18 mouse cellular contexts compared by ENCODE assay signal in the genomic region with DNA sequence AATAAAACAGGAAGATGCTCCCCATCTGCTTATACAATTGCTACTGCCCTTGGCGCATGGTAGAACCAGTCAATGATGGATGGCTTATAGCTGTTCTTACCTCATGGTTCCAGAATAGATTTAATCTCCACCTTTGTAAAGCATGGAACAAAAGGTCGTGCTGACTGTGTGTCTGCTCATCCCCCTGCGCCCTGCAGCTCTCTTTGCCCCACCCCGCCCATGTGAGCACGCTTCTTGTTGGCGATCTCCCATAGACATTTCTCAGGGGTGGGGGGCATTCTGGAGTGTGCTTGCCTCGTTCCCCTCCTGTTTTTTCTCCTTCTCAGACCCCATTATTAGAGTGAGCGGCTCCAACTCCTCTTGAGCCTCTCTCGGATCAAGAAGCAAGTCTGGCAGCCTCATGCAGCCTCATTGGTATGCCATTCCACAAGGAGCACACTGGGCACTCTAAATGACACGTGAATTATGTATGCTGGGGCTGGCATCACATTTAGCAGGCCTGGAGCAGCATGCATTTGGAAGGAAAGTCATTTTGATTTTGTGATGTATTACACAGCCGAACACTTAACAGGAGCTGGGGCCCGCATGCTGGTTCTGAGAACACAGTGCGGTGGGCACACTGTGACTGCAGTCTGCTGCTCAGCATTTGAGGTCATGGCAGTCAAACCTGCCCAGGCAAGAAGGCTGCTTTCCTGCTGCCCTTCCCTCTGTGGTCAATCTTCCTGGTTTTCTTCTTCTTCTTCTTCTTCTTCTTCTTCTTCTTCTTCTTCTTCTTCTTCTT.
DNase-seq lines count a peak whose midpoint lies in the region; ATAC-seq and TF ChIP-seq lines count a peak whose summit lies in the region.
"Had no signal": no experiment of that assay in that cellular context is flagged by ENCODE, and none has a peak within 500 bp of the region (broad histone marks: within the 10 kb centered on the region; RNA-seq: fewer than 3 reads in every experiment).

No protein-coding gene starts in this region.

- no peaks in the 10 kb centered on the region for H3K36me3 ChIP-seq in hindbrain, embryonic 14.5 days (replicated peaks; ENCODE audit: control insufficient read depth, insufficient read depth)
- H3K36me3 ChIP-seq in hindbrain, embryonic 10.5 days = no peaks in the 10 kb centered on the region
- no peaks in the 10 kb centered on the region for H3K36me3 ChIP-seq in heart, adult 2 months (ENCODE audit: control insufficient read depth, insufficient read depth, low read length)
- H3K36me3 ChIP-seq: G1E had no signal

- WGBS in hindbrain, embryonic 14.5 days = 60% methylated on average over 13 of the region's 13 CpGs
- 86% methylated on average over 13 of the region's 13 CpGs for WGBS in hindbrain, embryonic 10.5 days
- 76% methylated on average over 13 of the region's 13 CpGs for WGBS in heart, adult 2 months

- H3K4me2 ChIP-seq in hindbrain, embryonic 14.5 days (replicated peaks) = no peak overlapping the region

- DNase-seq in cerebellum, postnatal 10 days = peak; percentile 48 to 64
- no peak for DNase-seq in cerebellum, adult 11-12 months
- peak; percentile 40 for DNase-seq in hindbrain, embryonic 14.5 days (ENCODE audit: low spot score)
- DNase-seq in hindbrain, embryonic 10.5 days (ENCODE audit: low spot score) = no peak
- peak; percentile 5 for DNase-seq in right cerebral cortex, postnatal 4 days
- no peak for DNase-seq in right cerebral cortex, adult 2 months (ENCODE audit: low spot score in 2 of 2)
- no peak for DNase-seq in gastrocnemius, adult 2 months
- DNase-seq in heart, adult 2 months = no peak
- DNase-seq: cerebellum, adult 11 months; heart, adult 18-20 months; heart, postnatal 10 days; liver; lung, adult 18-20 months; thymus, postnatal 14 days had no signal

- H3K4me3 ChIP-seq in hindbrain, embryonic 14.5 days (replicated peaks; ENCODE audit: low read length) = no peak overlapping the region
- H3K4me3 ChIP-seq in hindbrain, embryonic 10.5 days = no peak overlapping the region
- no peak overlapping the region for H3K4me3 ChIP-seq in gastrocnemius, adult 2 months
- no peak overlapping the region for H3K4me3 ChIP-seq in heart, adult 2 months
- H3K4me3 ChIP-seq: erythroblast, embryonic 14.5 days had no signal

- H3K79me2 ChIP-seq in heart, adult 2 months (replicated peaks; ENCODE audit: control insufficient read depth, insufficient read depth, low read length) = no peaks in the 10 kb centered on the region

- intact Hi-C loops in gastrocnemius, adult 2 months (cut with DNase I) = no loop called here
- intact Hi-C loops in heart, adult 2 months (cut with DNase I) = no loop called here

- TF ChIP-seq POLR2A in heart, adult 2 months (IDR thresholded peaks at IDR 0.05; ENCODE audit: insufficient read depth, low read depth, low read length) = no peak

- TF ChIP-seq CTCF in gastrocnemius, adult 2 months (IDR thresholded peaks at IDR 0.05) = no peak
- no peak for TF ChIP-seq CTCF in heart, adult 2 months (IDR thresholded peaks at IDR 0.05)

- peak; percentile 84; the same call in 1 of the 2 replicates for ATAC-seq in hindbrain, embryonic 14.5 days (ENCODE audit: low FRiP score)
- ATAC-seq: CD4-positive, CD25-positive, alpha-beta regulatory T cell, adult 4 months; inflammation-experienced regulatory T-cells, adult 6 months had no signal

- H3K4me1 ChIP-seq in hindbrain, embryonic 14.5 days (replicated peaks; ENCODE audit: control insufficient read depth, insufficient read depth, low read length) = peaks cover 4% of the 10 kb centered on the region; the same call in 1 of the 2 replicates
- H3K4me1 ChIP-seq in hindbrain, embryonic 10.5 days (replicated peaks) = no peaks in the 10 kb centered on the region
- no peaks in the 10 kb centered on the region for H3K4me1 ChIP-seq in heart, adult 2 months (ENCODE audit: control insufficient read depth, insufficient read depth, low read length)

- no peaks in the 10 kb centered on the region for H3K9me3 ChIP-seq in hindbrain, embryonic 14.5 days (ENCODE audit: control insufficient read depth, low read length)
- H3K9me3 ChIP-seq in hindbrain, embryonic 10.5 days = no peaks in the 10 kb centered on the region
- H3K9me3 ChIP-seq: G1E had no signal

- H3K9ac ChIP-seq in hindbrain, embryonic 14.5 days = no peak overlapping the region
- no peak overlapping the region for H3K9ac ChIP-seq in heart, adult 2 months (ENCODE audit: low read depth, low read length)

- TF ChIP-seq EP300 in heart, adult 2 months (IDR thresholded peaks at IDR 0.05; ENCODE audit: insufficient read depth, low read depth, low read length) = no peak

- H3K27ac ChIP-seq in hindbrain, embryonic 14.5 days = 0 out of 2 replicates have a peak overlapping the region, but pooled peaks have one; percentile 38
- H3K27ac ChIP-seq in hindbrain, embryonic 10.5 days = no peak overlapping the region
- no peak overlapping the region for H3K27ac ChIP-seq in gastrocnemius, adult 2 months
- H3K27ac ChIP-seq in heart, adult 2 months = no peak overlapping the region

- no peaks in the 10 kb centered on the region for H3K27me3 ChIP-seq in hindbrain, embryonic 14.5 days (ENCODE audit: control insufficient read depth, insufficient read depth, low read length)
- H3K27me3 ChIP-seq in hindbrain, embryonic 10.5 days (ENCODE audit: insufficient read depth, poor library complexity, severe bottlenecking) = no peaks in the 10 kb centered on the region
- no peaks in the 10 kb centered on the region for H3K27me3 ChIP-seq in heart, adult 2 months (ENCODE audit: control insufficient read depth, insufficient read depth, low read length)

Comparison
In these comparisons a context has a peak if more than half of its experiments do, and no peak if none do; other contexts are left out.
1. DNase-seq: peak in cerebellum, postnatal 10 days (2 of 2), hindbrain, embryonic 14.5 days (single experiment) and right cerebral cortex, postnatal 4 days (single experiment); none in cerebellum, adult 11-12 months (single experiment), hindbrain, embryonic 10.5 days (single experiment), right cerebral cortex, adult 2 months (0 of 2), gastrocnemius, adult 2 months (single experiment) and heart, adult 2 months (0 of 2).